Mouse (Mus musculus): Measurements from ENCODE around the gene Ostm1.

Gene Ostm1

DNA sequence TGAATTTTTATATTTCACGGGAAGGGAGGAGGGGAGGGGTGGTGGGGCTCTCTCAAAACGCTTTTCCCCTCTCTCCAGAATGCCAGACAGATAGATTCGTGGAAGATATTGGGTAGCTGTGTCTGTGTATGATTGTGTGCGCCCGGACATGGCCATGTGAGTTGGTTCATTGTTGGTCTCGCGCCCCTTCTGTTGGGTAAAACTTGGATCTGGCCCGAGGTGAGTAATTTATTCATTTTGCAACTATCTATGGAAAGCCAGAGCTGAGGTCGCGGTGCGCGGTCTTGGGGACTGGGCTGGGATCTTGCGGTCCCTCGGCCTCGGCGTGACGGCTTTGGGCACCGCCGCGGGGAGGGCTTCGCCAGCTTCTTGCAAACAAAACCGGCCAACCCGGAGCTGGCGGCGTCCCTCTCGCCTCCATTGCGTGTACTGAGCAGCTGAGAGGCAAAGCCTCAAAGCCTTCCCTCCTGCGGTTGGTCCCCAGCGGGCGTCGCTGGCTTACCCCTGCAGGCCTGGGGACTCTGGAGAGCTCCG is 347 bp downstream of the Ostm1 start:
- peak; percentile 47 for DNase-seq

DNA sequence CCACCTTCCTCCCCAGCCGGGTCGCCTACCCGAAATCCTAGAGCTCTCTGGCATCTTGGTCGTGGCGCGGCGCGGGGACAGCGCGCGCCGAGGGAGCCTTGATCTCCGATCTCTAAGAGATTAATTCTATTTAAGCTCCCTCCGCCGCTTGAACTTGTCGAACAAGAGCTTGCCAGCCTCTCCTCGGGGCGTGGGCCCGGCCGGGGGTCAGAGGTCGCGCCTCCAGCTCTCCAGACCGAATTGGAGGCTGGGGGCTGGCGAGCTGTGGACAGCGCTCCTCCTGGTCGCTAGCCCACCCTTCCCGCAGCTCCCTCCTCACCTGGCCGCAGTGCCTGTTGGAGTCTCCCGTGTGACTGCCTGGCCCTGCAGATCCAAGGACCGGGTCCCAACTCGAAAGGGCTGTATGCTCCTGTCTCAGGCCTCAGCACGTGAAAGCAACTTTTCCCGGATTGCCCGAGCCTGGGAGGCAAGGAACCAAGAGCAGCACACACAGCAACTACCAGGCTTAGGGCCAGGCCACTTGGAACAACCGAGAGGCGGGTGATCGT is 888 bp downstream of the Ostm1 start:
- peak; percentile 33 for DNase-seq

DNA sequence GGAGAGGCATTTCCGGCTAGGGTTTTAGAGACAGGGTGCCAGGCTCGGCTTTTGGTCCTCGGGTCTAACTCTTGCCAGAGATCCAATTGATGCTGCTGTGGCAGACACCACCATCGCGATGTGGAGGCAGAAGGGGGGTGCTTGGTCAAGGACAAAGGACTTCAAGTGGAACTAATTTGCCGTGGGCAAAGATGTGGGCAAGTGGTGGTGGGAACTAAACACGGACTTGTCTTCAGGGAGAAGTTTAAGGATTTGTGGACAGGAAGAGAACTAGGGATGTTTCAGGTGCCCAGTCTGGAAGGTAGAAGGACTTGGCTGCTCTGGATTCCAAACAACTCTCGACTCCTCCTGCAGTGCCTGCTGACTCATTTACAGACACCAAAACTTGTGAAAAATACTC is 1.5 kb downstream of the Ostm1 start:
- no peak for DNase-seq

DNA sequence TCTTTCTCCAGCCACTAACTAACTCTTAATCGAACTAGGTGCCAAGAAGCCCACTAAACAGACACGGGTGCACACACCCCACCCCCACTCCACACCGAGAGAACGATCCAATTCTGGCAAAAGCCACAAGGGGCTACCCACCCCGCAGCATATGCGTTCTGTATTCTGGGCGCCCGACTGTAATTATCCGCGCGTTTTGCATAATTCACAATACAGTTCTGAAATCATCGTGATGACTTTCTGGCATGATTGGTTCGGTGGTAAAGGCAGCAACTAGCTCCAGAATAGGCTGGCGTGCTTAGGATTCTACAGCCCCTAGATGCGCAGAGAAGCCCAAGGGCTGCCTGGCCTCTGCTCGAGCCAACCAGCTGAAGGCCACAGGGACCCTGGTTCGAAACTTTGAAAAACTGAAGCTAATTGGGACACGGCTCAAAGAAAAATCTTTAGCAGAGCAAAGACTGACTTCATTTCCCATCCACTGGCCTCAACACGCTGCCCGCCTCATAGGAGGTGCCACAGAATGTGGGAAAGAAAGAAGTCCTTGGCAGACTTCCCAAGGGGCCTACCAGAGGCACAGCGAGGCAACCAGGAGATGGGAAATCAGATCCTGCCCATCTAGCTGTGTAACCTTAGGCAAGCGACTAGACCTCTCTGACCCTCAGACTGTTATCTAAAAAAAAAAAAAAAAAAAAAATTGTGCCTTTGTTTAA is 2.1 kb downstream of the Ostm1 start:
- DNase-seq, result peak; percentile 27

DNA sequence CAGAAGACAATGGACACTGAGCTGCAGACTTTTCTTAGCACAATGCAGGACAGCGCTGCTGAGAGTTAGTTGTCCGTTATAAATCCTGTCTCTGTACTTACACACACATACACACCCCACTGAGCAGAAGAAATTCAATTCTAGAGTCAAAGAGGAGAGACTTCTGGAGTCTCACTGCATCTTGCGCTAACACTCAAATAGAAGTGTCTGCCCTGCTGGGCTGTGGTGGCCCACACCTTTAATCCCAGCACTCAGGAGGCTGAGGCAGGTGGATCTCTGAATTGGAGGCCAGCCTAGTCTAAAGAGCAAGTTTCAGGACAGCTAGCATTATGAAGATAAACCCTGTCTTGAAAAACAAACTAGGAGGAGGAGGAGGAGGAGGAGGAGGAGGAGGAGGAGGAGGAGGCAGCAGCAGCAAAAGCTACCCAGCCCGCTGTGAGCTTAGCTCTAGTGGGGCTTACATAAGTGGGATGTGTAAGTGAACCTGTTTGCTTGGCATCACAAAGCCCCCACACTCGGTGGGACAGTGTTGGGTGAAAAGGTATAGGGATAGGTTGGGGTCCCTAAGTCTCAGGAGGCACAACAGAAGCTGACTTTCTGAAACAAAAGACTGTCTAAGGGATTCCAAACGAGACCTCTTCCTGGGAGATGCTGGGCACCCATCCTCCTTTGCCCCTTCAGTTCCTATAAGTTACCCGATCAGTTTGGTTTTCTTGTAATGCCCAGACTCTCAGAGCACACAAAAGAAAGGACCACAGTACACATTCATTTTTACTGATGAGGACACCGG is 4.5 kb downstream of the Ostm1 start:
- no peak for DNase-seq

DNA sequence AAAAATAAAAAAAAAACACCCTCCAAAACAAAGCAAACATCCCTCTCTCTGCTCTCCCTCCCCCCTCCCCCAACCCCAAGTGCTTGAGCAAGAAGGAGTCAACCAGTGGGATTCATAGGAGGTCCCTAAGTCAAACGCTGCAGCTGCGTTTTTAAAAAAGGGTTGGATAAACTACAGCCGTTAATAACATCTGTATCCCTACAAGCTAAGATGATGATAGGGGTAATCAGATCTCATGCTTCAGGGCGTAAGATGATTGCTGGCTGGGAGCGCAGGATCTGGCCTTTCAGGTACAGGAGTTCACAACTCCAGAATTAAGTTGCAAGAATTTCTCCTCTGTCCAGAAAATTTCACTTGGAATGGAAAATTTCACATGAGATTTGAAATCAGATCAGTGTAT is 5.9 kb downstream of the Ostm1 start:
- DNase-seq, result no peak

DNA sequence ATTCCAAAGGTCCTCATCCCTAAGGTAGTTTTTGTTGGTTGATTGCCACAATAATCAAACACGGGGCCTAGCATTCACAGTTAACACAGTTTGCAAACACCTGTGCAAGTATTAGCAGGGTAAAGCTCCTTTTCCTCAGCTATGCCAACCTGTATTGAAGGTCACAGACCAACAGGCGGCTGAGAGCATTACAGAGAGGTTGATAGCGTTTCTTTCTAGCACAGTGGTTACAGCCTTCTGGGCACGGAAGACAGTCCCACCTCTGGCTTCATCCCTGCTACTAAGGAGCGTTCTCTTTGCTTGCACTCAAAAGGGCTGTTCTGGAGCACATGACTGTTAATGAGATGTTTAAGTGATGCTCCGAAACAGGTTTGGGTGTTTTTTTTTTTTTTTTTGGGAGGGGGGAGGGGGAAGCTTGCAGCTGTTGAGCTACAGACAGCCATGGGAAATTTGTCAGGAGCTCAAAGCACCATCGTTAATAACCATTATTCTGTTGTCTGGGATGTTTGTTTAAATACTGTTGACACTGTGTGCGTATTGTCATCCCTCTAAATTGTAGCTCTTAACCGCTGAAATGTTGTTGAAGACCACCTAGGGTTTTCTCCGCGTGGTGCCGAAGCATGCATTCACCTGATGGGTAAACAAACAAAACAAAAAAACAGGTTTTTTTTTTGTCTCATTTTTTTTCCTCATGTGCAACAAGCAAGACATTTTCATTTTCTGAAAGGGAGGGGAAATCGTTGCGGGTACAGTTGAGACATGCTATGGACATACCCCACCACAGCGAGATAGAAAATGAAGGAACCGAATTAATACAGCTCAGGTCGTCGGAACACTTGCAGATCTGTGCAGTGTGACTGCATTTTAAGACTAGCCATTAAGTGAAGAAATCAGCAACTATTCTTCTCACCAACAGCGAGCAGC is 6.9 kb downstream of the Ostm1 start:
- no peak for DNase-seq

DNA sequence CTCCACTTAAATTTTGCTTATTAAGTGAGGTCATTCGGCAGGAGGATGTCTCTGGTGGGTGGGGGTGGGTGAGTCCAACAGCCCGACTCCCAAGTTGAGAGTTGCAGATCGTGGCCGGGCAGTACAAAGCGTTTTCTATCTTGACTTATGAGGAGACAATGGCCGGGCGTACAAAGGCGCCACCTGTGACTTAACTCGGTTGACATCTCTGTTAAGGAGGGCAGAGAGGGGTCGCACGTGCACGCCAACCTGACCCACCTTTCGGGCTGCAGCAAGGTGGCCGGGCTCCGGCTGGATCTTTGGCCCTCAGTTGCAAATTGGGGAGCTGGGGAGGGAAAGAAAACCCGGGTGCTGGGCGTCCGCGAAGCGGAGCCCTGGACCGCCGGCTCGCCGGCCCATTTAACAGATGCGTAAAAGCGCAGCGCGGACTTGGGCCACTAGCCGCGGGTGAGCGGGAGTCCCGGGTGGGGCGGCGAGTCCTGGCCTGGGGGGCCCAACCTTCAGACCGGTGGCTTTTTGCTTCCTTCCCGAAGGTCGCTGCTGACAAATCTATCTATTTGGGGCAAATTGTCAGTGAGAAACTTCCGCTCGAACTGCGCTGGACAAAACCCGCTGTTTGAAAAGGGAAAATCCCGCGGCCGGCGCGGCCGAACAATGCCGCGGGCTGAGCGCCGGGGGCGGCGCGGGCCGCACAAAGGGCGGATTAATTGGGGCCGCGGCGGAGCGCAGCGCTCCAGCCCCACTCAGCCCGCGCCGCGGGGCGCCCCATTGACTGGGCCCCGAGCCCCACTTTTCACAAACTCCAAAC is 7.8 kb downstream of the Ostm1 start:
- DNase-seq, result peak; percentile 30

DNA sequence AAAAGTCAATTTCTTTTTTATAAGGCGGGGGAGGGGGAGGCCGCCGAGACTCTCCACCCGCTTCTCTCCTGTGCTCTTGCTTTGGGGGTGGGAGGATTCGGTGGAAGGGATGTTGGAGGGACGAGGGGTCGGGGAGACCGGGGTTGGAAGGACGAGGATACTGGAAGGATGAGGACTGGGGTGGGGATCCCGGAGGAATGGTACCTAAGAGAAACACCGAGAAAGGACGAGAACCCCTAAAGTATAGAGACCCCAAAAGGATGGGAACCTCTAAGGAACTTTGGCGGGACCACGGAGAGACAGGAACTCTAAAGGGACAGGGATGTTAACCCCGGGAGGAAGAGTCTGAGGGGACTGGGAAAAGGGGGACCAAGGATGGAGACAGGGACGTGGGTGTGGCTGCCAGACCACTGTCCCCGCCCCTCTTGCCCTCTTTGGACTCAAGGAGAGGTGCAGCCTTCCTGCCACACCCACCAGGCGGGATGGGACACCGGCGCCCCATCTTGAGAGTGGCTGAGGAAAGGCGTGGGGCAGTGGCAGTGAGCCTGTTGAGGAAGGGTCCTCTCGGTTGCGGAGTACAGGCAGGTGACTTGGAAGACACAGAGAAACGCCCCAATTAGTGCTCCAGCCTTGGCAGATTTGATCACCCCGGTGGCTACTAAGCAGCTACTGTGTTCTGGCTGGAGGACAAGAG is 8.5 kb downstream of the Ostm1 start:
- no peak for DNase-seq

DNA sequence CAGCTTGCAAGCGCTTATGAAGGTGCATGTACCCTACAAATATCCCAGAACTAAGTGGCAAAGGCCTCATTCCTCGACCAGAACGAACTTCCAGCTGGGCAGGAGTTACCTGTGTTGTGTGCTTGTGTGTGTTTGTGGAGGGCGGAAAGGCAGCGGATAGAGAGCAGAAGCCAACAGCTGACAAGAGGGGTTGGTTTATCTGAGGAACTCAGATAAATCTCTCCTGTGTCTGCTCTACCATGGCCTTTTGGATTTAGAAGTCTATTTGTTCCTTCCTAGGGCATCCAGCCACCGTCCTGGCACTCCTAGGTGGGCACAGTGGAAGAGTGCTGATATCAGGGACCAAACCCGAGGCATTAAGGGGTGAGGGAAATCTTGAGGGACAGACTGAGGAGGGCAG is 9.6 kb downstream of the Ostm1 start:
- DNase-seq, result no peak

DNA sequence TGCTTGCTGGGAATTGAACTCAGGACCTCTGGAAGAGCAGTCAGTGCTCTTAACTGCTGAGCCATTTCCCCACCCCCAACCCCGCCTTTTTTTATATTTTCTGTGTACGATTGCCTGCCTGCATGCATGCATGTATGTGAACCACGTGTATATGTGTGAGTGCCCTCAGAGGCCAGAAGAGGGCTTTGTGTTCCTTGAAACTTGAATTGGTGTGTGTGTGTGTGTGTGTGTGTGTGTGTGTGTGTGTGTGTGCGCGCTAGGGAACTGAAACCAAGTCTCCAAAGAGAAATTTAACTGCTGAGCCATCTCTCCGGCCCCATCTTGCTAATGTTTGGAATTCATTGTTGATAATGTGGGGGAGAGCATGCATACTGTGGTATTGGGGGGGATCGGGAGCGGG is 15.0 kb downstream of the Ostm1 start:
- no peak for DNase-seq

DNA sequence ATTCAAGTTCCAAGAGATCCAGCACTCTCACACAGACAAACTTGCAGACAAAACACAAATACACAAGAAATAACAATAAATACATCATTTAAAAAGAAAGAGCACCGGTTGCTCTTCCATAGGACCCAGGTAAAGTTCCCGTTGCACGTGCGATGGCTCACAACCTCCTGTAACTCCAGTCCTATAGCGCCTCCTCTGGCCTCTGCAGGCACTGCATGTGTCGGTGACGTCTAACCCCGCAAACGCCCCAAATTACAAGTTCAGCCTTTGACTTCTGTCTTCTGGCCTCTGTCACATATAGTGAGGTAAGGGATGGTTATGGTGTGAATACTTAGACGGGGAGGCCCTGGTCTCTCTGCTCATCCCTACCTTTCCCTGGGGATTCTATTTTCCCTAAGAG is 17.9 kb downstream of the Ostm1 start:
- no peak for DNase-seq

DNA sequence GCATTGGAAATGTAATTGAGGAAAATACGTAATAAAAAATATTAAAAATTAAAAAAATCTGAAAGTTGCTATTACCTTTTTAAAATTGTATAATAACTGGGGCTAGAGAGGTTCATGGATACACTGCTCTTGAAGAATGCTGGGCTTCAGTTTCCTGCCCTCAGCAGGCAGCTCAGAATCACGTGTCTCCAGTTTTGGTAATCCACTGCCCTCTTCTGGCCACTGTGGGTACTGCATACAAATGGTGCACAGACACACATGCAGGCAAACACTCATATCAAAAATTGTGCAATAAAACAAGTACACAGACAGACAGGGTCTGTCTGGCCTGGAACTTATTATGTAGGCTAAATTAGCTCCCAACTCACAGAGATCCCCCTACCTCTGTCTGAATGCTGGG is 21.3 kb downstream of the Ostm1 start:
- DNase-seq, result peak; percentile 23

DNA sequence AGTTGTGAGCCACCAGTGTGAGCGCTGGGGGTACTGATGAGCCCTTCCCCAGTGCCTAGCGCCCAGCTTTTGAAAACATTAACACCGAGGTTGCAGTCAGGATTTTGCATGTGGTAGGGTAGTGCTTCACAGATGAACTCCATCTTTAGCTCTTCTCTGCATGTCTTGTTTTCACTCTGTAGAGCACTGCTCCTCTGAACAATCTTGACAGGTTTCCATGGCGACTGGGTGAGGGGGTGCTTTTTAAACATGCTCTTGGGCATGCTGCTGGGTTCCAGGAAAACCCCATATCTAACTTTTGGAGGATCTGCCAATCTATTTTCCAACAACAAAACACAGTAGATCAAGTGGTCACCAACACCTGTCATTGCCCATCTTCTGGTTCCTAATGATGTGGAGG is 23.1 kb downstream of the Ostm1 start:
- no peak for DNase-seq

DNA sequence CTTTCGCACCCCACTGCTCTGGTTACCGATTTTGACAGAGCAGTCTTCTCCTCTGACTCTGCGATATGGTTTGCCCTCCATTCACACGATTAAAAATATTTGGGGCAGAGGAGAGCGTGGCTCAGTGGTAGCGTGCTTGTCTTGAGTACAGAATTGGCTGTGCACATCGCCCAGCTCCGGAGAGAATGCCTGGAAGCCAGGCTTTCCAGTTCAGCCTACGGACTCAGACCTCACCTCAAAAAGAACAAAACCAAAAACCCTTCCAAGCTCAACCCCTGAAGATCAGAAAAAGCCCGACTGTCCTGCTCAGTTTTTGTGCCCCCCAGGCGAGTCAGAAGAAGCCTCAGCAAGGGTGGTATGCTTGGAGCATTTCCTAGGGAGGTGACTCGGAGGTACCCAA is 29.5 kb downstream of the Ostm1 start:
- DNase-seq, result no peak

DNA sequence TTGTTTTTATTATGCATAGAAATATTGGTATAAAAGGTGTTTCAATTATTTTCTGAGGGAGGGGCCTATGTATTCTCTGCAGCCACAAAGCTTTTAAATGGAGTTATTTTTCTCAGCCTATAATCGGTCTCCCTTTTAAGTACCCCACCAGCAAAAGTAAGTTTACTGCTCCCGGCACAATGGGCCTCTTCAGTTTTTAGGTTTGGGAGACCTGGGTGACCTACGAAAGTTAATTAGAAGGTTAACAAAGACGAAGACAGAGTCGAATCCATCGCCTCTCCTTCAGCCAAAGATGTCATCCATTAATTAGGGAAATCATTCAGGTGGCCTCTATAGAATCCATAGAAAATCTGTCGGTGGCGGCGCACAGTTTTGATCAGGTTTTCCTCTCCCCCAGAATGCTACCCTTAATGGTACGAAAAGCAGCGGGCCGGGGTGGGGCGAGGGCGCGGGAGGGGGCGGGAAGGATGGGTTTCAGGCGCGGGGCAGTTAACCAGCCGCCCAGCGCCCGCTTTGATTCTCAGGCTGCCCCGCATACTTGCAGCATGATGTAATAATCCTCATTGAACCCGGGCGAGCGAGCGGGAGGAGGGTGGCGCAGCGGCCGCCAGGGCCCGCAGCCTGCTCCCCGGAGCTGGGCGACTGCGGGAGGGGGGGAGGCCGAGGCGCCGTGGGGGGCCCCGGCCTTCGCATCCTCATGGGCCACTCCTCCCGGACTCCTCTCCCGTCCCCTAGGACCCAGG is 30.2 kb downstream of the Ostm1 start:
- peak; percentile 28 for DNase-seq

DNA sequence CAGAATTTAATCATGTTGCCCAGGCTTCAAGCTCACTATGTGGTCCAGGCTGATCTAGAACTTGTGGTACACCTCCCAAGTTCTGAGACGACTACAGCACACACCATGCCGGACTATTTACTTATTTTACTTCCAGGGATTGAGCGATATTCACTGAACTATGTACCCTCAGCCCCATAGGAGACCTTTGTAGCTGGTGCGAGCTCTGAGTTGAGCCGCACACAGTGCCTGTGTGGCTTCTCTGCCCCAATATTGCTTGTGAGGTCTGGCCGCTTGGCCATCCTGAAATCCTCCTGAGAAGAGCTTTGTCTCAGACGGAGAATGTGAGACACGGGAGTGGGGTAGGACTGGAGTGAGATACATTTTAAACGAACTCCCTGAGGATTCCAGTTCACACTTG is 31.1 kb downstream of the Ostm1 start:
- no peak for DNase-seq

DNA sequence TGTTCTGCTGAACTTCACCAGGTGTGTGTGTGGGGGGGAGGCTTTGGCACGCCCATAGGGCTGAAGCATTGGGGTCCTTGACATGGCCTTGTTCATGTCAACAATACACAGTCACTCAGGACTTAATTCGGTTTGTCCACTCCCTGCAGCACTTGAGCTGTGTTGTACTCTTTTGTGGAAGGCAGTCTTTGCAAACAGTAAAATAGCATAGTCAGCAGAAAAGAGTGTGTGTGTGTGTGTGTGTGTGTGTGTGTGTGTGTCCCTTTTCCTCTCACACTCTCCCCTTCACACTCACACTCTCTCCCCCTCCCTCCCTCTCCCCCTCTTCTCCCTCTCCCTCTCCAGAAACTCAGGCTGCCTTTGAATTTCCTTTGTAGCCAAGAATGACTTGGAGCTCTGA is 34.7 kb downstream of the Ostm1 start:
- DNase-seq, result no peak

DNA sequence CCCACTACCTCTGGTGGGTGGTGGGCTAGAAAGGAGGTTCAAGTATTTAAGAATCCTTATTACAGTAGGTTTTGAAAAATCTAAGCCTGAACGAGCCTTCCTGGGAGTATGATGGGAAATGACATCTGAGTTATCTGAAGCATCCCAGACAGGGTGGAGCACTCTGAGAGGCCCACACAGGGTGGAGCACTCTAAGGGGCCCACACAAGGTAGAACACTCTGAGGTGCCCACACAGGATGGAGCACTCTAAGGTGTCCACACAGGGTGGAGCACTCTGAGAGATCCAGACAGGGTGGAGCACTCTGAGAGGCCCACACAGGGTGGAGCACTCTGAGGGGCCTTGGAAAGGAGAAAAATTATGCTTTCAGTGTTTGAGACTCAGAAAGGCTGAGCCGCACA is 42.3 kb downstream of the Ostm1 start:
- no peak for DNase-seq

DNA sequence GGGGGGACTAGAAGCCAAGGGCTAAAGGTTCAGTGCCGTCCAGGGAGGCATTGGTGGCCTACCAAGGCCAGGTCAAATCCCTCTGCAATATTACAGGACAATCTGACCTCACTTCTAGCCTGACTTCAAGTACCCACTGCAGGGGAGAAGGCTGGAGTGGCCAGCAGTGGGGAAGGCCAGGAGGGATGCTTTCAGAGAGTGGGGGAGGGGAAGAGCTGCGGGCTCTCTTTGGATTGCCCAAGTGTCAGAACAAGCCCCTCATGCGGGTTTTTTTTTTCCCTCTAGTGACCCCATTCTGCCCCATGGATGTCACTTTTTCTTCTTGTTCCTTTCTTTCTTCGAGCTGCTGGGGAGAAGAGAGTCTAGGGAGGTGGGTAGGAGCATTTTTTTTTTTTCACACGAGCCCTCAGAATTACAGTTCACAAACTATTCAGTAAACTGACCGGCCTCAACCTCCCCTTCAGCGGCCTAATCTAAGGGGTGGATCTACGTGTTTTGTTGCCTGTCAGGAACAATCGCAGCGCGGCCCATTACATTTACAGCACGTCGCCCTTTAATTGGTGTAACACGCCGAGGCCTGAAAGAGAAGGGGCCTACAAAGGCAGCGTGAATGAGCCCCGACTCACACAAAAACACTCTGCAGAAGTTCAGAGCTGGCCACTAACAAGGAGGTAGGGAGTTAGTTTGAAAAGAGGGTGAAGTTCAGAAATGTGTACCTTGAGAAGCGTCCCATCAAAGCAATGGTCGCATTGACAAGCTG is 47.2 kb downstream of the Ostm1 start:
- no peak for DNase-seq

Data from right cerebral cortex, postnatal 4 days (tissue).